Mouse (Mus musculus) stomach, embryonic 16.5 days (tissue): ENCODE data around the gene Ets2. TPM values are rescaled to one million over a fixed set of nuclear protein-coding genes. Genes with fewer than 3 reads are reported as not detected.

Experiments used
- ATAC-seq: fragments of 200-750 bp; cut with Nextera tagmentation; 2 replicates; pipeline ENCODE4 v1.8.0; 2017; ENCODE audit warnings: moderate number of reproducible peaks, moderate TSS enrichment; ENCODE audit not compliant: insufficient read depth, low FRiP score
- H3K27ac ChIP-seq: fragments of 300-500 bp; sonication (generic); 2 replicates; pipeline ENCODE4 v1.5.1; 2014; ENCODE audit warnings: low read length
- H3K27me3 ChIP-seq: fragments of 300-500 bp; sonication (generic); 2 replicates; pipeline ENCODE4 v1.6.1; 2014; ENCODE audit warnings: low read length, control low read depth, mixed read lengths; ENCODE audit not compliant: control insufficient read depth, insufficient read depth
- H3K36me3 ChIP-seq: fragments of 300-500 bp; sonication (generic); 2 replicates; pipeline ENCODE4 v1.6.1; 2014; ENCODE audit warnings: low read length; ENCODE audit not compliant: control insufficient read depth, insufficient read depth
- H3K4me1 ChIP-seq: fragments of 300-500 bp; sonication (generic); 2 replicates; pipeline ENCODE4 v1.6.1; 2014; ENCODE audit warnings: low read length, control low read depth, mixed read lengths; ENCODE audit not compliant: control insufficient read depth, insufficient read depth
- H3K4me2 ChIP-seq: fragments of 300-500 bp; sonication (generic); 2 replicates; pipeline ENCODE4 v1.6.1; 2014; ENCODE audit warnings: low read depth, low read length, mixed read lengths
- H3K4me3 ChIP-seq: fragments of 300-500 bp; sonication (generic); replicated peaks from 2 replicates; pipeline ENCODE4 v1.5.1; 2014; ENCODE audit warnings: mild to moderate bottlenecking, low read length
- H3K9ac ChIP-seq: fragments of 300-500 bp; sonication (generic); 2 replicates; pipeline ENCODE4 v1.6.1; 2014; ENCODE audit warnings: low read length
- H3K9me3 ChIP-seq: fragments of 300-500 bp; sonication (generic); replicated peaks from 2 replicates; pipeline ENCODE4 v1.6.1; 2016; ENCODE audit warnings: low read length, control low read depth; ENCODE audit not compliant: control insufficient read depth
- WGBS: fragments of 180-500 bp; shearing (Covaris S2); extraction: QIAGEN DNeasy Blood & Tissue Kit; methylation state at CpG from one replicate; pipeline ENCODE4 v1.1.7; 2014; 5-methylcytosine and 5-hydroxymethylcytosine counted together
- polyA plus RNA-seq: library from polyadenylated mRNA; unstranded; fragments of >200 nt; fragmentation: Nextera tagmentation; extraction: Ambion mirVana; gene quantifications from 2 replicates; pipeline ENCODE4 v1.2.1, GENCODE M21; 2015

The Ets2 gene
- polyA plus RNA-seq: 59.8 and 64.8 TPM in 2 replicates

DNA sequence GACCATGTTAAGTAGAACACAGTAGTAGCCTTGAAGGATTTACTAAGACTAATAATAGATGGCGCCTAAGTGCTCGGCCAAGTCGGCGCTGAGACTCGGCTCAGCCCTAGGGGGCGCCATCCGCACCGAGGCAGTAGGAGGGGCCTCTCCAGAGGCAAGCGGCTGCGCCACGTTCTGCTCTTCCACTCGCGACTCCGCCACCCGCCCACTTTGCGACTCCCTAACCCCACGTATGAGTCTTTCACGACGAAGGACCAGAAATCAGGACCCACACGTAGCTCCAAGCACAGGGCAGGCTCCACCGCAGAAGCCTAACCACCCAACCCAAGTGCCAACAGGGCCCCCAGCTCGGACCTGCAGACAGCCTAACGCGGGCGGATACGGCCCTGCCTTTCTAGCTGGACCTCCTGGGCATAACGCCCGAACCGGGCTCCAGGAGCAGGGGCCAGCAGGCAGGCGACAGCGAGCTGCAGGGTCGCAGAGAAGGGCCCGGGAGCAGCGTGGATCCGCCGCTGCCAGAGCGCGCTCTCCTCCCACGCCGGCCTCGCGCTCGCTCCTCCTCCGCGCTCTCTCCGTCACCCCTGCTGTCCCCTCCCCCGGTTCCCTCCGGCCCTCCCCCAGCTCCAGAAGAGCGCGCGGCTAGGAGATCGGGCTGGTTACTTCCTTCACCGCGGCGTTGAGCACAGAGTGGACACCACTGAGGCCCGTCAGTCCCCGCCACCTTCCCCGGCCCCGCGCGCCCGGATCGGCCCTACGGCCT lies at the start of gene Ets2:
TSS of gene Ets2 (plus strand) at position 274 of the 760 bp plus-strand sequence.
- Histone ChIP-seq H3K4me2 (peak within 1 kb of the TSS; percentile 78), H3K9ac (peak within 1 kb of the TSS; percentile 99), H3K36me3 (peaks cover 7% of the 10 kb centered on the region), H3K4me3 (peak within 1 kb of the TSS; percentile 90), H3K27ac (peak within 1 kb of the TSS; percentile 98), H3K4me1 (peaks cover 35% of the 10 kb centered on the region), H3K27me3 (no peaks in the 10 kb centered on the region), H3K9me3 (no peaks in the 10 kb centered on the region)
- ATAC-seq: peak; percentile 95
- WGBS: under 1% methylated on average over 64 of the region's 64 CpGs

DNA sequence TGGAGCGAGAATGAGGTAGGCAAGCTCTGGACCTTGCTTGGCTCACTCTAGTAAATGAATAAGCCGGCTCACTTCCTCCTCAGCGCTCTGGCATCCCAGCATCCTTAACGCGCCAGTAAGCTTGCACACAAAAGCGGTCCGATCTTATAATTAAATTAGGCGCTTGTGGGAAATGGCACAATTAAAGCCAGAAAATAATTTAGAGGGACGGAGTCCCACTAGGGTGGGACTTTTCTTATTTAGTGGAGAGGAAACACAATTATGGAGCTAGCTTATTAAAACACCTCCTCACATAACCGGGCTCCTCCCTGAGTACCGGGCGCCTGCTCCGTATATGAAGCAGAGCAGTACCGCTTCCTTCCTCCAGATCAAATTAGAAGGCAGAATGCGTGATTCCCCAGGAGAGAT lies 47.7 kb upstream of the Ets2 start:
- no peak overlapping the region for H3K27ac ChIP-seq
- H3K27me3 ChIP-seq: no peaks in the 10 kb centered on the region
- WGBS: 86% methylated on average over 15 of the region's 15 CpGs
- no peak overlapping the region for H3K9ac ChIP-seq
- H3K4me1 ChIP-seq: peaks cover 5% of the 10 kb centered on the region; the same call in 1 of the 2 replicates
- H3K4me3 ChIP-seq: no peak overlapping the region
- ATAC-seq: no peak
- H3K9me3 ChIP-seq: peaks cover 3% of the 10 kb centered on the region; the same call in 1 of the 2 replicates
- H3K36me3 ChIP-seq: no peaks in the 10 kb centered on the region
- no peak overlapping the region for H3K4me2 ChIP-seq

DNA sequence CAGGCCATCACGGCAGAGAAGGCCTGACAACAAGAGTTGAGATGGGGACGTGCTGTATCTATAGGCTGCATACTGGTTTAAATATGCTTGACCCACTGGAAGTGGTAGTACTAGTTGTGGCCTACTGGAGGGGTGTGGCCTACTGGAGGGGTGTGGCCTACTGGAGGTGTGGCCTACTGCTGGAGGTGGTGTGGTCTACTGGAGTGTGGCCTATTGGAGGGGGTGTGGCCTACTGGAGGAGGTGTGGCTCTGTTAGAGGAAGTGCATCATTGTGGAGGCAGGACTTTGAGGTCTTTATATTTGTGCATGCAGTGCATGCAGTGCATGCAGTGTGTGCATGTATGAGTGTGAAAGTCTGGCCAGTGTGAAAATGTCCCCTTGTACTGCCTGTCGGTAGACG lies 45.3 kb upstream of the Ets2 start:
- ATAC-seq: no peak
- 95% methylated on average over 4 of the region's 4 CpGs for WGBS
- Histone ChIP-seq H3K4me3 (no peak overlapping the region), H3K4me2 (no peak overlapping the region), H3K36me3 (no peaks in the 10 kb centered on the region), H3K27me3 (no peaks in the 10 kb centered on the region), H3K4me1 (peaks cover 5% of the 10 kb centered on the region; the same call in 1 of the 2 replicates), H3K27ac (peak overlapping the region; percentile 36; the same call in 1 of the 2 replicates), H3K9me3 (peaks cover 3% of the 10 kb centered on the region; the same call in 1 of the 2 replicates), H3K9ac (no peak overlapping the region)

DNA sequence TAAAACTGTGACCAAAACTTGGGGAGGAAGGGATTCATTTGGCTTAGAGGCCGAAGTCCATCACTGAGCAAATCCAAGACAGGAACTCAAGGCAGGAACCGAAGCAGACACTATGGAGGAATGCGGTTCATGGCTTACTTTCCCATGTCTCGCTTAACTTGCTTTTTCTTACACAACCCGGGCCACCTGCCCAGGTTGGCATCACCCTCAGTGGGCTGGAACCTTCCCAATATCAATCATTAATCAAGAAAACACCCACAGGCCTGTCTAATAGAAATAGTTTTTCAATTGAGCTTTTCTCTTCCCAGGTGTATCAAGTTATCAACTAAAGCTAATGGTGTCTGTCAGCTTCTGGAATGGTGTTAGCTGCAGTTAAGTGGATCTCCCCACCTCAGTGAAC lies 44.7 kb upstream of the Ets2 start:
- WGBS: 95% methylated on average over 5 of the region's 5 CpGs
- no peak overlapping the region for H3K9ac ChIP-seq
- H3K4me2 ChIP-seq: no peak overlapping the region
- peaks cover 3% of the 10 kb centered on the region; the same call in 1 of the 2 replicates for H3K9me3 ChIP-seq
- H3K27ac ChIP-seq: no peak overlapping the region
- H3K36me3 ChIP-seq: no peaks in the 10 kb centered on the region
- no peak for ATAC-seq
- no peak overlapping the region for H3K4me3 ChIP-seq
- no peaks in the 10 kb centered on the region for H3K27me3 ChIP-seq
- H3K4me1 ChIP-seq: peaks cover 5% of the 10 kb centered on the region; the same call in 1 of the 2 replicates

DNA sequence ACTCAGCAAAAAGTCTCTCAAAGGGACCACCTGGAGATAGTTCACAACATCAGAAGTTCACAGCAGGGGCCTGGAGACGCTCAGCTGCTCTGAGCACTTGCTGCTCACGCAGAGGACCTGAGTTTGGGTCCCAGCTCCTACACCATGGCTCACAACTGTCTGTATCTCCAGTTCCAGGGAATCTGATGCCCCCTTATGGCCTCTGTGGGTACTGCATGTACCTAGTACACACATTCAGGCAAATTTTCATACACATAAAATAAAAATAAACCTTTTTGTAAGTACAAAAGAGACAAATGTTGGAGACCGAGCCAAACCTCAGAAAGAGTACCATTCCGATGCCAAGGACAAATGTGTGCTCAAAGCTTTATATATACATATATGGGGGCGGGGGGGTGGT lies 44.1 kb upstream of the Ets2 start:
- Histone ChIP-seq H3K9ac (no peak overlapping the region), H3K4me2 (no peak overlapping the region), H3K4me3 (no peak overlapping the region), H3K27ac (no peak overlapping the region), H3K27me3 (no peaks in the 10 kb centered on the region), H3K36me3 (no peaks in the 10 kb centered on the region), H3K9me3 (peaks cover 3% of the 10 kb centered on the region; the same call in 1 of the 2 replicates), H3K4me1 (peaks cover 5% of the 10 kb centered on the region; the same call in 1 of the 2 replicates)
- no peak for ATAC-seq
- 91% methylated on average over 5 of the region's 5 CpGs for WGBS

DNA sequence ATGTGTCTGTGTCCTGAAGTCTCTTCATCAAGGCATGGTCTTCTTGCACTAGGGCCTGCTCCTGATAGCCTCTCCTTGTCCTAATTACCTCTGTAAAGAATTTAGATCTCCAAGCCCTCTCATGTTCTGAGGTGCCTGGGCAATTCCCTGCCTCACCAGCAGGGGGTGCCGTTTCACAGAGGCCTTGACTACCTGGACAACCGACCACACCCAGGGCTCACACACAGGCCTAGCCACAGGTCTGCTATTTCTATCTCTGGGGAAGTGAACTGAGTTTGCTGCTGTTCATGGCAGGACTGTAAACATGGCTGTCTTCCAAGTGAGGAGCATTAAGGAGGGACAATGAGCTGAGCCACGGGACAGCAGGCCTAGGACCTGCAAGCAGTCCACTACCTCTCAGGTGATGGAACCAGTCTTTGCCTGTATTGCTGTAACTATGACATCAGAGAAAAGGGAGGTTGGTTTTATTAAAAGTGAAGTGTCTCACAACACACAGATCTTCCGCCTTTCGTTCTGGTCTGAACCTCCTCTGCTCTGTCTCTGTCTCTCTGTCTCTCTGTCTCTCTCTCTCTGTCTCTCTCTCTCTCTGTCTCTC lies 42.9 kb upstream of the Ets2 start:
- peak; percentile 42; the same call in 1 of the 2 replicates for ATAC-seq

DNA sequence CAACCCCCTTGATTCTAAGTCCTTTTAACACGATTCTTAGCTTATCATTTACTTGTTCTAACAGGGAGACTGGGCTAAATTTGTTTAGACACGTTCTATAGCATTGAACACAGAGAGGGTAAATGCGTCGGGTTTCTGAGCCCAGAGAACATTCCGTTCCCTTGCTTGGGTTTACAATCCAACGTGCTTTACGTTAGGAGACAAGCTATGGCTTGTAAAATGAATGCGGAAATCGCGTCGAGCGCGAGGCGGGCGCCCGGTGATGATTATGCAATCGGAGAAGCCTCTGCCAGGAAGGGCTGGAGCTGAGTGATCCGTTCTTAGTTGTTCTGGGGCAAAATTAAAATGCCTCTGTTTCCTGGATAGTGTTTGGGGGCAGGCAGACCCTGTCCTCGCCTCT lies 42.4 kb upstream of the Ets2 start:
- 0 out of 2 replicates have a peak, but pooled peaks have one; percentile 38 for ATAC-seq
- Histone ChIP-seq H3K4me3 (no peak overlapping the region), H3K36me3 (no peaks in the 10 kb centered on the region), H3K4me1 (peaks cover 5% of the 10 kb centered on the region; the same call in 1 of the 2 replicates), H3K27ac (peak overlapping the region; percentile 82), H3K9ac (no peak overlapping the region), H3K27me3 (no peaks in the 10 kb centered on the region), H3K4me2 (no peak overlapping the region), H3K9me3 (peaks cover 3% of the 10 kb centered on the region; the same call in 1 of the 2 replicates)
- 62% methylated on average over 19 of the region's 19 CpGs for WGBS

More for the DNA sequence above, 42.9 kb upstream of the Ets2 start:
- H3K27me3 ChIP-seq: no peaks in the 10 kb centered on the region
- 43% methylated on average over 5 of the region's 5 CpGs for WGBS
- H3K4me1 ChIP-seq: peaks cover 5% of the 10 kb centered on the region; the same call in 1 of the 2 replicates
- no peaks in the 10 kb centered on the region for H3K36me3 ChIP-seq
- no peak overlapping the region for H3K4me2 ChIP-seq
- no peak overlapping the region for H3K4me3 ChIP-seq
- peak overlapping the region; percentile 82 for H3K27ac ChIP-seq
- peaks cover 3% of the 10 kb centered on the region; the same call in 1 of the 2 replicates for H3K9me3 ChIP-seq
- no peak overlapping the region for H3K9ac ChIP-seq

DNA sequence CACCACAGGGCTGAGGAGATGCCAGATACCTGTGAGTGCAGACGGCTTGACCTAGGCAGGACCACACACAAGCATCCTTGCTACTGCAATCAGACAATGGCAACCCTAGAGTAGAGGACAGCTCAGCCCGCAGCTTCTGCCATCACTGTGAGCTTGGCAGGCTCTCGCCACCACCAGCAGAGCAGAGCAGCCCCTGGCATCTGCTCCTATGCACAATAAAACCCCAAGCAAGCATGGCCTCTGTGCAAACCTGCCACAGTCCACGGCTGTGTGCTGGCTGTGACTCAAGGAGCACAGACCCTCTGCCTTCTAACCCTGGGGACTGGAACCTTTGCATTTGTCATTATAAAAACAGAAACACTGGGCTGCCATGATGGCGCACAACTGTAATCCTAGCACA lies 41.0 kb upstream of the Ets2 start:
- H3K27ac ChIP-seq: no peak overlapping the region
- H3K9me3 ChIP-seq: peaks cover 3% of the 10 kb centered on the region; the same call in 1 of the 2 replicates
- ATAC-seq: no peak

More for the DNA sequence above, 41.0 kb upstream of the Ets2 start:
- no peaks in the 10 kb centered on the region for H3K27me3 ChIP-seq
- H3K4me2 ChIP-seq: no peak overlapping the region
- H3K4me3 ChIP-seq: no peak overlapping the region
- 74% methylated on average over 5 of the region's 5 CpGs for WGBS
- H3K4me1 ChIP-seq: peaks cover 5% of the 10 kb centered on the region; the same call in 1 of the 2 replicates
- no peak overlapping the region for H3K9ac ChIP-seq
- H3K36me3 ChIP-seq: no peaks in the 10 kb centered on the region
